Mouse (Mus musculus) ES-Bruce4 (cell line): ENCODE measurements around the gene Ift81. TPM values are rescaled to one million over a fixed set of nuclear protein-coding genes. Genes with fewer than 3 reads are reported as not detected.

Experiments used
- H3K27ac ChIP-seq: 2 replicates; pipeline ENCODE4 v1.5.1; 2012; ENCODE audit warnings: low read length, inconsistent platforms; ENCODE audit not compliant: insufficient read depth
- H3K27me3 ChIP-seq: 2 replicates; pipeline ENCODE4 v1.6.1; 2012; ENCODE audit warnings: mild to moderate bottlenecking, low read length, inconsistent platforms; ENCODE audit not compliant: control insufficient read depth, poor library complexity, insufficient read depth, severe bottlenecking
- H3K36me3 ChIP-seq: 2 replicates; pipeline ENCODE4 v1.6.1; 2012; ENCODE audit warnings: inconsistent platforms, mild to moderate bottlenecking, low read length, moderate library complexity; ENCODE audit not compliant: control insufficient read depth, poor library complexity, insufficient read depth, severe bottlenecking
- H3K4me1 ChIP-seq: one replicate; pipeline ENCODE4 v1.8.1; 2011; ENCODE audit warnings: low read length; ENCODE audit not compliant: control insufficient read depth, insufficient read depth
- H3K4me3 ChIP-seq: 2 replicates; pipeline ENCODE4 v1.5.1; 2011; ENCODE audit warnings: low read depth, mild to moderate bottlenecking, low read length
- H3K9ac ChIP-seq: 2 replicates; pipeline ENCODE4 v1.6.1; 2012; ENCODE audit warnings: low read depth, mild to moderate bottlenecking, inconsistent platforms; ENCODE audit not compliant: poor library complexity, severe bottlenecking
- H3K9me3 ChIP-seq: replicated peaks from 2 replicates; pipeline ENCODE4 v1.6.1; 2012; ENCODE audit warnings: mild to moderate bottlenecking, low read length, inconsistent platforms; ENCODE audit not compliant: control insufficient read depth, poor library complexity, insufficient read depth, severe bottlenecking
- CTCF ChIP-seq: IDR thresholded peaks from one replicate; pipeline ENCODE4 v1.8.1; 2011; ENCODE audit warnings: low read depth, low read length
- EP300 ChIP-seq: IDR thresholded peaks from 2 replicates; pipeline ENCODE4 v1.6.1; 2011; ENCODE audit warnings: low read depth, low read length; ENCODE audit not compliant: insufficient read depth
- POLR2A ChIP-seq: IDR thresholded peaks from one replicate; pipeline ENCODE4 v1.8.1; 2011; ENCODE audit warnings: low read length; ENCODE audit not compliant: insufficient read depth
- polyA plus RNA-seq: library from polyadenylated mRNA; stranded (reverse); fragments of >200 nt; gene quantifications from 2 replicates; pipeline ENCODE4 v1.2.4, GENCODE M21; 2011; ENCODE audit warnings: low read depth; ENCODE audit not compliant: missing spikeins, insufficient read depth, insufficient read length

Ift81 gene
- polyA plus RNA-seq, 1 experiment: 36.9 TPM

DNA sequence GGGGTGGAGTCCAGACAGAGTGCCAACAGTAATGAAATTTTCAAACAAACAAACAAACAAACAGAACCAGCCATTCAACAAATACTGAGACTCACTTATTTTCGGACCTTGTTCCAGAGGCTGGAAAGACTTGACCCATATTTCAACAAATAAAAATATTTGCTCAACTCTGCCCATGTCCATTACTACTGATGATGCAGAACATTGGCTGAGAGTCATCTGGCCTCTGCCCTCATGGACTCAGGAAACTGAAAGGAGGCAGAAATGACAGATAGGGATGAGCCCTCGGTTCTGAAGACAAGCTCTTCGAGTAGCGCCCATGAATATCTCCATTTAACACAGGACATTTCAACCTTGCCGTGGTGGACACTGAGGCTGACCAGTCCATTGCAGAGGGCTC lies 8.2 kb upstream of the Ift81 start:
- no peaks in the 10 kb centered on the region for H3K9me3 ChIP-seq
- no peak overlapping the region for H3K4me3 ChIP-seq
- H3K27ac ChIP-seq: no peak overlapping the region
- H3K9ac ChIP-seq: no peak overlapping the region
- TF ChIP-seq POLR2A (no peak), CTCF (no peak), EP300 (no peak)
- H3K4me1 ChIP-seq: peaks cover 2% of the 10 kb centered on the region
- H3K36me3 ChIP-seq: no peaks in the 10 kb centered on the region
- no peaks in the 10 kb centered on the region for H3K27me3 ChIP-seq

DNA sequence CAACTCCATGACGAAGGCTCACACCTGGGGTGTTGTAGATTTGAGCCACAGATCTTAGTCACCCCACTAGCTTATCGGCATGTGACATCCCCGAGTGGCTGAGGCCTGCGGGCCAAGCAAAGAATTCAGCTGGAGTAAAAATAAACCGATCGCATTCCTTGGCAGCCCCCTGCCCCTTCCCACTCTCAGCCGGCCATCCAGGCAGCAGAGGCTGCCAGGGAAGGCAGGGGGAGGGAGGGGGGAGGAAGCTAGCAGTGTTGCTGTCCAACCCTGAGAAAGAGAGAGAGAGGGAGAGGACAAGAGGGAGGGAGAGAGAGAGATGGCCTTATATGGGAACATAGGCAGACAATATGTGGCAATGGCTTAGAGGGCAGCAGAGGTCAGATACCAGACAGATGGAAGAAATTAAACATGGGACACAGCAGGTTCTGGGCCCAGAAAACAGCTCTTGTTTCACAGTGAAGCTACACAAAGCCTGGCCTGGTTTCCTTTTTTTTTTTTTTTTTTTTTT lies 7.1 kb upstream of the Ift81 start:
- H3K9ac ChIP-seq: no peak overlapping the region
- H3K9me3 ChIP-seq: no peaks in the 10 kb centered on the region
- H3K4me3 ChIP-seq: no peak overlapping the region
- H3K27me3 ChIP-seq: no peaks in the 10 kb centered on the region
- H3K4me1 ChIP-seq: peaks cover 2% of the 10 kb centered on the region
- no peak for TF ChIP-seq EP300
- no peaks in the 10 kb centered on the region for H3K36me3 ChIP-seq
- no peak overlapping the region for H3K27ac ChIP-seq

DNA sequence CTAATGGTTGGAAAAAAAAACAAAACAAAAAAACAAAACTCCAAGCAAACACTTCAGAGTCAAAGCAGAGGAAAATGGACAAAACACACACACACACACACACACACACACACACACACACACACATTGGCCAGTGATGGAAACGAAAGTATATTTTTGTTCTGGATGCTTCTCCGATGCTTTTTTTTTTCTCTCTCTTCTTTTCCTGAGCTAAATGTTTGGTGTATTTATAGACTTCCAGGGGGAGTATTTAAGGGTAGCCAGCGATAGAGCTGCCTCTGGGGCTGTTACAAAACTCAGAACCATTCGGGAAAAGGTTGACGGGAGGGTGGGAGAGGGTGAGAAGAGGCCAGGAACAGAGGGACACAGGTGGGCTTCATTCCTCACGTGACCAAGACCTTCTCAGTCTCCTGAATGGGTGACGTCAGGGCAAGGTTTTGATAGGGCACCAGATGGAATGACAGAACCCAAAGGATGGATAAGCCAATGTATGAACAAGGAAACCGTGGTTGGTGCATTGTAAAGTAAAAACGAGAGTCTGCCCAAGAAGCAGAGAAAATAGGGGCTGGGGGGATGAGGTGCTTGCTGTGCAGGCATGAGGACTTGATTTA lies 5.5 kb upstream of the Ift81 start:
- H3K9ac ChIP-seq: no peak overlapping the region
- no peaks in the 10 kb centered on the region for H3K36me3 ChIP-seq
- TF ChIP-seq POLR2A: no peak
- no peaks in the 10 kb centered on the region for H3K27me3 ChIP-seq
- no peak overlapping the region for H3K4me3 ChIP-seq
- no peaks in the 10 kb centered on the region for H3K9me3 ChIP-seq
- no peaks in the 10 kb centered on the region for H3K4me1 ChIP-seq
- H3K27ac ChIP-seq: no peak overlapping the region

DNA sequence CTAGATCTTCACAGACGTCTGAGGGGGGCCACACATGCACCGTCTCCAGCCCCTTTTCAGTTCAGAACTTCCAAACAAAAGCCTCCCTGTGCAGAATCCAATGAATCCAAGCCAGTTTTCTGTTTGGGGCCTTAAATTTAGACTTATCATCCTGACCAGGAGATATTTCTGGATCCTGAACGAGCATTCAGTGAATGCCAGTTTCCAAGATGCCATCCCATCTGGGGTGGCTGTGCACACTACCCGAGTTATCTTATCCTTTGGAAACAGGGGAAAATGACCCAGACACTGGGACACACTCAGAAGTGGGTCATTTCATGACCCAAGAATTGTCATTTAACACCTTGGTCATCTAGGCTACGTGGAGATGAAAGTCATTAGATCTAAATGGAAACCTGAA lies 3.4 kb upstream of the Ift81 start:
- Histone ChIP-seq H3K9me3 (no peaks in the 10 kb centered on the region), H3K4me1 (no peaks in the 10 kb centered on the region), H3K4me3 (no peak overlapping the region), H3K27me3 (no peaks in the 10 kb centered on the region), H3K27ac (no peak overlapping the region), H3K9ac (no peak overlapping the region), H3K36me3 (no peaks in the 10 kb centered on the region)
- TF ChIP-seq POLR2A (no peak), EP300 (no peak), CTCF (no peak)

DNA sequence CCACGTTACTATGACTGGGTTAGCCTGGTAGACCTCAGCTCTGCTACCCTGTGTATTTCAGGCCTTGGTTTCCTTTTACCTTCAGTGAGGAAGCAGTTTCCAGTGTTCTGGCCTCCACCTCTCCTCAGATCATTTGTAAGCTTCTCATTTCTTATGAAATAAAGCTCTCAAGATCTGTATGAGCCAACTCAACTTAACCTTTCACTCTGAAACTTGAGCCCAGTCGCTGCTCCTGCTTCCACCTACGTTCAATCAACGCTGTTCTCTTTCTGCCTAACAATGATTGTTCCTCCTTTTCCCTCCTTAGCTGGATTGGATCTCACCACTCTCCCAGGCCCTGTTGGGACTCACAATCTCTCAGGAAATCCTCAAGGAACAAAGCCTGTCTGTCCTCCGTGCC lies 2.7 kb downstream of the Ift81 start:
- no peak overlapping the region for H3K9ac ChIP-seq
- H3K4me1 ChIP-seq: no peaks in the 10 kb centered on the region
- H3K4me3 ChIP-seq: no peak overlapping the region
- no peaks in the 10 kb centered on the region for H3K9me3 ChIP-seq
- TF ChIP-seq CTCF: no peak
- TF ChIP-seq EP300: no peak
- TF ChIP-seq POLR2A: no peak
- no peaks in the 10 kb centered on the region for H3K27me3 ChIP-seq
- no peaks in the 10 kb centered on the region for H3K36me3 ChIP-seq
- no peak overlapping the region for H3K27ac ChIP-seq

DNA sequence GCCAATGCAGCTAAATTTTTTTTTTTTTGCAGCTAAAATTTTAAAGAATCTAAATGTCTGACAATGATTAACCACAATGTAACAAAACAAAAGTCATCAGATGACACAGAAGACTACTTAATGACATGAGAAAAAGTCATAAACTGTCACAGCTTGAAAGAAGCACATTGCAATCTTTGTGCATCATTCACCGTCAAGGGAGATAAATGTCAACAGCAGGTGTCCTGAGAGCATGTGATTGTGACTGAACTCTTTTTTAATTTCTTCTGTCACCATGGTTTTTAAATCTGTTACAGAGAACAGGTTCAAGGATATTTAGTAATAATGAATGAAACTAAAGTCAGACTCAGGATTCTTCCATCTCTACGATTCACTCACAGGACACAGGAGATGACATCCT lies 9.4 kb downstream of the Ift81 start:
- H3K9me3 ChIP-seq: no peaks in the 10 kb centered on the region
- H3K27me3 ChIP-seq: no peaks in the 10 kb centered on the region
- peaks cover 2% of the 10 kb centered on the region; the same call in 1 of the 2 replicates for H3K36me3 ChIP-seq
- no peak overlapping the region for H3K4me3 ChIP-seq
- TF ChIP-seq CTCF (no peak), POLR2A (no peak), EP300 (no peak)
- H3K4me1 ChIP-seq: no peaks in the 10 kb centered on the region
- no peak overlapping the region for H3K9ac ChIP-seq
- H3K27ac ChIP-seq: no peak overlapping the region
